ENCODE assay signal across 7 mouse cellular contexts in the genomic region with DNA sequence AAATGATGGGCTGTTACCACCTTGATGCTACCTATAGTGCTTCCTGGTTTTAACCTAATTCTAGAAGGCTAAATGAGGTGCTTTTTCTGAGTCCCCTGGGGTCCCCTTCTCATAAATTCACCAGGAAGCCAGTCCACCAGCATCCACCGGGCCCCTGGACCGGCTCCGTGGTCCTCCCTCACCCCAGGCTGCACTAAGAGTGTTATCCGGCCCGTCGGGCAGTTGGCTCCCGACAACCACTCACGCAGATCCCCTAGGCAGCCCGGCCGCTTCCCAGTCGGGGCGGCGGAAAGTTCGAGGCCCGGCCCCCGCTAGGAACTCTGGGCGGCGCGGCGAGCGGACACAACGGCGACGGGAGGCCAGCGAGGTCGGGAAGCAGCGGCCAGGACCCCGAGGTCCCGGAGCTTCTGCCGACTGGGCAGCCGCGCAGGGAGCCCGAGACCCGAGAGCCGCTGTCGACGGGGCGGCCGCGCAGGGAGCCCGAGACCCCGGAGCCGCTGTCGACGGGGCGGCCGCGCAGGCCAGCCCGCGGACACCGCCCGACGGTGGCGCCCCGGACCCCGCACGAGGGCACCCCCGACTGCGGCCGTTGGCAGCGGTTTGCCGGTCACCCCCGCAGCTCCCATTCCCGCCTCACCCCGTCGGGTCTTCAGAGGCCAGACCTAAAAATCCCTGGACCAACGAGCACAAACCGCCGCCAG. TPM values are rescaled to one million over a fixed set of nuclear protein-coding genes. Genes with fewer than 3 reads are reported as not detected.
DNase-seq lines count a peak whose midpoint lies in the region; ATAC-seq and TF ChIP-seq lines count a peak whose summit lies in the region.

No protein-coding gene starts in this region.

- H3K9ac ChIP-seq in forebrain, embryonic 11.5 days (ENCODE audit: low read length): no peak overlapping the region
- peak overlapping the region; percentile 46 for H3K9ac ChIP-seq in hindbrain, embryonic 16.5 days (ENCODE audit: low read depth, low read length)
- peak overlapping the region; percentile 26; the same call in 1 of the 2 replicates for H3K9ac ChIP-seq in midbrain, embryonic 14.5 days (replicated peaks; ENCODE audit: low read length)

- peak overlapping the region; percentile 45 for H3K4me2 ChIP-seq in forebrain, embryonic 11.5 days (ENCODE audit: low read depth, low read length, severe bottlenecking)
- H3K4me2 ChIP-seq in hindbrain, embryonic 16.5 days (ENCODE audit: low read length): peak overlapping the region; percentile 75
- H3K4me2 ChIP-seq in midbrain, embryonic 14.5 days (ENCODE audit: low read length): peak overlapping the region; percentile 62

- 0 out of 2 replicates have a peak, but pooled peaks cover 2% of the 10 kb centered on the region for H3K9me3 ChIP-seq in forebrain, embryonic 11.5 days (ENCODE audit: control insufficient read depth, low read length)
- H3K9me3 ChIP-seq in hindbrain, embryonic 16.5 days (ENCODE audit: control insufficient read depth, low read length): no peaks in the 10 kb centered on the region; the same call in 1 of the 2 replicates
- no peaks in the 10 kb centered on the region for H3K9me3 ChIP-seq in midbrain, embryonic 14.5 days (ENCODE audit: control insufficient read depth, low read length)

- DNase-seq in layer of hippocampus, adult 2 months (ENCODE audit: low spot score in 2 of 2): no peak
- no peak for DNase-seq in layer of hippocampus, postnatal 25 days (ENCODE audit: extremely low spot score in 1 of 2, low spot score in 1 of 2)
- DNase-seq in forebrain, embryonic 11.5 days (ENCODE audit: low spot score): peak; percentile 56
- no peak for DNase-seq in midbrain, embryonic 14.5 days
- DNase-seq in ovary, postnatal 14 days (ENCODE audit: low spot score): no peak
- no peak for DNase-seq in layer of hippocampus, adult 18-20 months (ENCODE audit: low spot score in 2 of 2)

- H3K36me3 ChIP-seq in forebrain, embryonic 11.5 days (ENCODE audit: control insufficient read depth, insufficient read depth, low read length): no peaks in the 10 kb centered on the region
- H3K36me3 ChIP-seq in hindbrain, embryonic 16.5 days (ENCODE audit: control insufficient read depth, insufficient read depth, low read length): no peaks in the 10 kb centered on the region
- H3K36me3 ChIP-seq in midbrain, embryonic 14.5 days (ENCODE audit: control insufficient read depth, insufficient read depth, low read length): no peaks in the 10 kb centered on the region

- WGBS in forebrain, embryonic 11.5 days: 22% methylated on average over 58 of the region's 69 CpGs
- WGBS in hindbrain, embryonic 16.5 days: 19% methylated on average over 51 of the region's 69 CpGs
- 22% methylated on average over 64 of the region's 69 CpGs for WGBS in midbrain, embryonic 14.5 days

- TF ChIP-seq CTCF in layer of hippocampus, adult 2 months (conservative IDR thresholded peaks at IDR 0.05): no peak

- H3K4me1 ChIP-seq in forebrain, embryonic 11.5 days (replicated peaks; ENCODE audit: control insufficient read depth, insufficient read depth, low read length): peaks cover 4% of the 10 kb centered on the region; the same call in 1 of the 2 replicates
- peaks cover 7% of the 10 kb centered on the region; the same call in 1 of the 2 replicates for H3K4me1 ChIP-seq in hindbrain, embryonic 16.5 days (ENCODE audit: control insufficient read depth, insufficient read depth, low read depth, low read length)
- H3K4me1 ChIP-seq in midbrain, embryonic 14.5 days (ENCODE audit: control insufficient read depth, insufficient read depth, low read length): no peaks in the 10 kb centered on the region

- peak; percentile 53 for ATAC-seq in forebrain, embryonic 11.5 days (replicated peaks; ENCODE audit: low FRiP score)
- peak; percentile 15; the same call in 1 of the 2 replicates for ATAC-seq in hindbrain, embryonic 16.5 days
- peak; percentile 56 for ATAC-seq in midbrain, embryonic 14.5 days (ENCODE audit: low FRiP score, low TSS enrichment)

- peak overlapping the region; percentile 51 for H3K4me3 ChIP-seq in layer of hippocampus, adult 2 months
- H3K4me3 ChIP-seq in forebrain, embryonic 11.5 days (ENCODE audit: low read depth, low read length): peak overlapping the region; percentile 27
- peak overlapping the region; percentile 47 for H3K4me3 ChIP-seq in hindbrain, embryonic 16.5 days (ENCODE audit: low read length)
- H3K4me3 ChIP-seq in midbrain, embryonic 14.5 days (replicated peaks; ENCODE audit: low read depth, low read length): peak overlapping the region; percentile 40

- H3K27ac ChIP-seq in layer of hippocampus, adult 2 months: no peak overlapping the region
- H3K27ac ChIP-seq in forebrain, embryonic 11.5 days (ENCODE audit: low read depth, low read length): no peak overlapping the region
- no peak overlapping the region for H3K27ac ChIP-seq in hindbrain, embryonic 16.5 days (ENCODE audit: low read depth, low read length)
- H3K27ac ChIP-seq in midbrain, embryonic 14.5 days (replicated peaks; ENCODE audit: low read depth, low read length): no peak overlapping the region

- peaks cover 19% of the 10 kb centered on the region for H3K27me3 ChIP-seq in forebrain, embryonic 11.5 days (ENCODE audit: control insufficient read depth, insufficient read depth, low read length)
- H3K27me3 ChIP-seq in hindbrain, embryonic 16.5 days (replicated peaks; ENCODE audit: control insufficient read depth, insufficient read depth, low read length): peaks cover 12% of the 10 kb centered on the region
- H3K27me3 ChIP-seq in midbrain, embryonic 14.5 days (ENCODE audit: control insufficient read depth, insufficient read depth, low read length): peaks cover 18% of the 10 kb centered on the region

RNA-seq across cellular contexts. Expression of gene Rbm46, which starts 0.5 kb away (rescaled TPM):
- total RNA-seq in layer of hippocampus, adult 2 months (2021): 1 to 10 TPM; 1.6 to 1.8 TPM
- under 1 TPM; 0.71 to 0.77 TPM for total RNA-seq in layer of hippocampus, postnatal 25 days (2021)
- polyA plus RNA-seq in forebrain, embryonic 11.5 days (2014; fragmentation: Nextera tagmentation; extraction: Ambion mirVana): 2.5 TPM in 2 replicates
- 2.1 TPM in 2 replicates for polyA plus RNA-seq in hindbrain, embryonic 16.5 days (2015; fragmentation: Nextera tagmentation; extraction: Ambion mirVana)
- 1.00 and 1.7 TPM in 2 replicates for polyA plus RNA-seq in midbrain, embryonic 14.5 days (2014; fragmentation: Nextera tagmentation; extraction: Ambion mirVana)
- total RNA-seq in layer of hippocampus, adult 18-20 months (2021): 1 to 10 TPM in 1 of 2 experiments, under 1 TPM in 1; 0.52 to 1.1 TPM

RNA-seq across cellular contexts. Expression of gene Lrat, which starts 28.0 kb away (rescaled TPM):
- total RNA-seq in layer of hippocampus, adult 2 months (2021): under 1 TPM in 1 of 2 experiments, not detected in 1; 0.08 TPM
- total RNA-seq in layer of hippocampus, postnatal 25 days (2021): not detected
- polyA plus RNA-seq in forebrain, embryonic 11.5 days (2014; fragmentation: Nextera tagmentation; extraction: Ambion mirVana): not detected in 2 replicates
- 0.46 and 2.3 TPM in 2 replicates for polyA plus RNA-seq in hindbrain, embryonic 16.5 days (2015; fragmentation: Nextera tagmentation; extraction: Ambion mirVana)
- polyA plus RNA-seq in midbrain, embryonic 14.5 days (2014; fragmentation: Nextera tagmentation; extraction: Ambion mirVana): 0.05 and 0.43 TPM in 2 replicates
- total RNA-seq in layer of hippocampus, adult 18-20 months (2021): not detected
